Mouse (Mus musculus) C2C12 (cell line): Measurements from ENCODE around the gene Kif16b.

Experiments used
- CEBPB ChIP-seq: IDR thresholded peaks from one replicate; pipeline ENCODE4 v1.6.1; 2011; ENCODE audit warnings: low read depth, mild to moderate bottlenecking, control low read depth, moderate library complexity
- CTCF ChIP-seq: IDR thresholded peaks from one replicate; pipeline ENCODE4 v1.5.1; 2011; ENCODE audit not compliant: control insufficient read depth, insufficient read depth, insufficient read length
- MAX ChIP-seq: IDR thresholded peaks from one replicate; pipeline ENCODE4 v1.6.1; 2011; ENCODE audit warnings: mild to moderate bottlenecking, control low read depth
- MYOD1 ChIP-seq: IDR thresholded peaks from one replicate; pipeline ENCODE4 v1.6.1; 2011; ENCODE audit warnings: low read depth; ENCODE audit not compliant: control insufficient read depth, insufficient read length
- MYOG ChIP-seq: IDR thresholded peaks from one replicate; pipeline ENCODE4 v1.6.1; 2011; ENCODE audit not compliant: control insufficient read depth, insufficient read length; ENCODE audit errors: extremely low read depth
- USF1 ChIP-seq: IDR thresholded peaks from one replicate; pipeline ENCODE4 v1.6.1; 2011; ENCODE audit warnings: low read depth, mild to moderate bottlenecking, control low read depth, moderate library complexity

GRCm38 (mm10) chr2:142738488-142738887 is 162.8 kb downstream of the Kif16b start:
- TF ChIP-seq CTCF, result no peak
- TF ChIP-seq USF1, result no peak
- no peak for TF ChIP-seq MAX
- no peak for TF ChIP-seq MYOG
- no peak for TF ChIP-seq CEBPB
- TF ChIP-seq MYOD1, result peak; percentile 93
